Mouse (Mus musculus) bone marrow, adult 2 months (tissue): Measurements from ENCODE around the gene Gm17651.

ENCODE experiments used
- CTCF ChIP-seq: fragments of 200-500 bp; IDR thresholded peaks from 2 replicates; pipeline ENCODE4 v1.5.1; 2011; ENCODE audit warnings: low read length, control low read depth; ENCODE audit not compliant: control insufficient read depth, insufficient read depth
- POLR2A ChIP-seq: fragments of 200-500 bp; IDR thresholded peaks from 2 replicates; pipeline ENCODE4 v1.6.1; 2011; ENCODE audit warnings: low read depth, mild to moderate bottlenecking, control low read depth, low read length, borderline replicate concordance; ENCODE audit not compliant: control insufficient read depth

- TF ChIP-seq CTCF (no peak), POLR2A (no peak)
Measured at GRCm38 (mm10) chr3:97667093-97667675, 7.3 kb downstream of the Gm17651 start.
